Mouse (Mus musculus) duodenum, adult 2 months (tissue): ENCODE results near the gene Armh3. TPM values are rescaled to one million over a fixed set of nuclear protein-coding genes. Genes with fewer than 3 reads are reported as not detected.

ENCODE experiments used
- polyA plus RNA-seq: library from polyadenylated mRNA; depleted of rRNA; stranded (reverse); fragments of >200 nt; gene quantifications from 2 replicates; pipeline ENCODE4 v1.2.3, GENCODE M21; 2012; ENCODE audit warnings: low replicate concordance; rRNA removed

Armh3 gene
- polyA plus RNA-seq: 6.3 and 7.3 TPM in 2 replicates

DNA sequence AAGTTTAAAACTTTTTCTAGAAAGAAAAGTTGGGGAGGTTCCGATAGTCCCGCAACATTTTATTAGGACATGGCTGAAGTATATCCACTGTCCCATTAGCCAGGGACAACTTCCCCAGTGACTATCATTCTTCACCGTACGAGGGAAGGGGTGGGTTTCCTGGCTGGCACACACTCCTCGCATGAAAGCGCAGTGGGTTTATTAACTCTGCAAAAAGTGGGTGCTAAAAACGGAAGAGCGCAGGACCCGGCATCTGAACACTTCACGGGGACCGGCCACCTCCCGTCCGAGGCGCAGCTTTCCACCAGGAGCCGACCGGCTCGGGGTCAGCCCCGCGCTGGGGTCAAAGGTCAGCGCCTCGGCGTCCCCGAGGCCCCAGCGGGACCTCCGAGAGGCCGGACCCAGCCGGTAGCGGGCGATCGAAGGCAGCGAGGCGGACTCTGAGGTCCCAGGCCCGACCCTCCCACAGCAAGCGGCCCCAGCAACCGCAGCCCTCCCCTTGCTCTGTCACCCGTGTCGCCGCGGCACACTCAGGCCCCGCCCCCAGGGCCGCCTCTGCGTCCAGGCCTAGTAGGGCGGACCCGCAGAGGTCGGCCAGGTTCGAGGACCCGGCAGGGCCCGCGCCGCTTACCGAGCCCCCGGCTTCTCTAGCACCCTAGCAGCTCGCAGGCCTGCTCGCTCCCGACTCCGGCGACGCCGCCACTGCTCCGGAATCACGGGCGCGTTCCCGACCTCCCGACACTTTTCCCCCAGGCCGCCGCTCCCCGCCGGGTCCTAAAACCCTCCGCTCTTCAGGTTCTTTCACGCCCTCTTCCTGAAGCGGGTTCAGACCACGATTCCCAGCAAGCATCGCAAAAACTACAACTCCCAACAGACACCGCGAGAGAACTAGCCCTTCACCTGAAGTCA, at the start of gene Armh3:
Gene Armh3 (minus strand): TSS at position 704 of the 909 bp plus-strand sequence.

DNA sequence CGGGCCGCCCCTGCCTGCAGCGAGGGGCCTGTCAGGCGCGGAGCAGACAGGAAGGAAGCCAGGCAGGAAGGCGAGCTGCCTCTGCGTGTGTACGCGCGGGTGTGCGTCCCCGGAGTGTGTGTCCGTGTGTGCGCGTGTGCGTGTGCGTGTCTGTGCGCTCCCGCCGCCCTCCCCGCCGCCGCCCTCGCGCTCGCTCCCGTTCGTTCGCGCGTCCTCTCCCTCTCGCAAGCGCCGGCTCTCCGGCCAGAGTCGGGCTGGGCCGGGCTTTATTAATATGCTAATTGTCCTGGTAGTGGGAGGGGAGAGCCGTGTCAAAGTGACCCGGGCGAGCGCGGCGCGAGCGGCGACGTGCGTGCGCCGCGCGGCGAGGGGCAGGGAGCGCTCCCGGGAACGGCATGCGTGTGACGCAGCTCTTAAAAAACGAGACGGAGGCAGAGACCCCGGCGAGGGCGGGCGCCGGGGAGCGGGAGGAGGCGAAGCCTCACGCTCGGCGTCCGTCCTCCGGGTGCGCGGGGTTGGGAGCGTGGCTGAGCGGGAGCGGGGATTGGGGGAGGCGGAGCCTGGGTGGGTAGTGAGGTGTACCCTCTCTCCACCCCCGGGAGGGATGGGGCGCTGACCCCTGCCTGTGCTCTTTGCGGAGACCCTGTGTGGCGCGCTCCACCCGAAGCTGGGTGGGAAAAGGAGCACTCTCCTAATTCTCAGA, 46.9 kb upstream of the Armh3 start, which contains the start of gene Ldb1:
Gene Ldb1 (minus strand): TSS at position 222 of the 703 bp plus-strand sequence.

GRCm38 (mm10) chr19:46044271-46044992, 46.1 kb upstream of the Armh3 start, which contains the start of gene Pprc1:
Gene Pprc1, plus strand, starts transcription at chr19:46044886.

GRCm38 (mm10) chr19:46003371-46004226, 5.3 kb upstream of the Armh3 start, which contains the start of gene Hps6:
Gene Hps6, plus strand, starts transcription at chr19:46003508.

GRCm38 (mm10) chr19:45815831-45816405, 182.4 kb downstream of the Armh3 start, which contains the start of gene Kcnip2:
Gene Kcnip2, minus strand, starts transcription at chr19:45816061.

GRCm38 (mm10) chr19:45783181-45783932, 214.9 kb downstream of the Armh3 start, which contains the start of gene Mgea5:
Gene Mgea5, minus strand, starts transcription at chr19:45783837.

Other genes with a start within 250 kb of the Armh3 start
- 32.0 and 33.4 TPM in 2 replicates for gene Npm3, start 248.9 kb downstream of the Armh3 start, polyA plus RNA-seq
- 2.7 and 4.6 TPM in 2 replicates for gene Mgea5, start 214.7 kb downstream of the Armh3 start, polyA plus RNA-seq
- gene Kcnip2, start 182.4 kb downstream of the Armh3 start, polyA plus RNA-seq: 7.7 and 13.9 TPM in 2 replicates
- gene Hps6, start 5.0 kb upstream of the Armh3 start, polyA plus RNA-seq: 4.3 and 5.2 TPM in 2 replicates
- 8.0 and 18.5 TPM in 2 replicates for gene Pprc1, start 46.4 kb upstream of the Armh3 start, polyA plus RNA-seq
- 59.4 and 62.9 TPM in 2 replicates for gene Ldb1, start 46.7 kb upstream of the Armh3 start, polyA plus RNA-seq
- 2.5 and 4.8 TPM in 2 replicates for gene Nolc1, start 77.4 kb upstream of the Armh3 start, polyA plus RNA-seq
- not detected in 2 replicates for gene Elovl3, start 133.4 kb upstream of the Armh3 start, polyA plus RNA-seq
- not detected in 2 replicates for gene Pitx3, start 149.8 kb upstream of the Armh3 start, polyA plus RNA-seq
- 187 and 199 TPM in 2 replicates for gene Gbf1, start 154.0 kb upstream of the Armh3 start, polyA plus RNA-seq